Mouse (Mus musculus): ENCODE measurements around the gene Aldh4a1. TPM values are rescaled to one million over a fixed set of nuclear protein-coding genes. Genes with fewer than 3 reads are reported as not detected.

Gene Aldh4a1
- total RNA-seq (2023), result 10 to 100 TPM; 12.0 to 13.9 TPM

DNA sequence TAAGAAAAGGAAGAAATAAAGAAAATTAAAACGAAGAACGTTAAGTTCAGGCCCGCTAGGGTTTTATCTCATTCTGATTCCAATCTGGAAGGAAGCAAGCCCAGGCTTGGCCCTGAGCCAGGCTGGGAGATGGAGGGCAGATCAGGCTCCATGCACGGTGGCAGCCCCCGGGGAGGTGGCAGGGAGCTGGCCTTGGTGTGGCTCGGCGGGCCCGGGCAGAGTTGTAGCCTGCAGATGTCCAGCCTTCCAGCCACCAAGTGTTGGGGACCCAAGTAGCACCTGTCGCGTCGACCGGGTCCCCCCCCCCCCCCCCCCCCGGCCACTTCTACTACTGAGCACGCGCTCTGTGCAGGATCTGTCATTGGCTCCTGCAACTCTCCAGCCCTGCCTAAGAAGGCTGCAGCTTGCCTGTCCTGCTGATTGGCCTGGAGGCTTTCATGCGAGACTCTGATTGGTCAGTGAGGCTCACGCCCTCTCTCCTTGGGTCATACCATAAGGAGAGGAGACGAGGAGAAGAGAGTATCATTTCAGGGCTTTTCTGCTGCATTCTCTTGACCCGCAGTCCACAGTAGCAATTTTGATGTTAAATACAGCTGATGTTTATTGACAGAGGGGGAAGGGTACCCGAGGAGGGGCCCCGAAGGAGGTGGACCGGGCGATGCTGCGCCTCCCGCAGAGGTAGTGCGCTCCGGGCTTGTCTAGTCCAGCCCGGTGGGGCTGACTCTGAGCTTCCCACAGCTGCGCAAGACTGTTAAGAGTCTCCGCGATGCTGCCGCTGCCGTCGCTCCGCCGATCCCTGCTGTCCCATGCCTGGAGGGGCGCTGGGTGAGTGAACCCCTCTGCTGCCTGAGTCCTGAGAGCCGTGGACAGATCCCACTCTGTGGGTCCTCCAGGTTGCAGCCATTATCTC lies at the start of gene Aldh4a1:
TSS of gene Aldh4a1 (plus strand) at position 494 of the 910 bp plus-strand sequence.

DNA sequence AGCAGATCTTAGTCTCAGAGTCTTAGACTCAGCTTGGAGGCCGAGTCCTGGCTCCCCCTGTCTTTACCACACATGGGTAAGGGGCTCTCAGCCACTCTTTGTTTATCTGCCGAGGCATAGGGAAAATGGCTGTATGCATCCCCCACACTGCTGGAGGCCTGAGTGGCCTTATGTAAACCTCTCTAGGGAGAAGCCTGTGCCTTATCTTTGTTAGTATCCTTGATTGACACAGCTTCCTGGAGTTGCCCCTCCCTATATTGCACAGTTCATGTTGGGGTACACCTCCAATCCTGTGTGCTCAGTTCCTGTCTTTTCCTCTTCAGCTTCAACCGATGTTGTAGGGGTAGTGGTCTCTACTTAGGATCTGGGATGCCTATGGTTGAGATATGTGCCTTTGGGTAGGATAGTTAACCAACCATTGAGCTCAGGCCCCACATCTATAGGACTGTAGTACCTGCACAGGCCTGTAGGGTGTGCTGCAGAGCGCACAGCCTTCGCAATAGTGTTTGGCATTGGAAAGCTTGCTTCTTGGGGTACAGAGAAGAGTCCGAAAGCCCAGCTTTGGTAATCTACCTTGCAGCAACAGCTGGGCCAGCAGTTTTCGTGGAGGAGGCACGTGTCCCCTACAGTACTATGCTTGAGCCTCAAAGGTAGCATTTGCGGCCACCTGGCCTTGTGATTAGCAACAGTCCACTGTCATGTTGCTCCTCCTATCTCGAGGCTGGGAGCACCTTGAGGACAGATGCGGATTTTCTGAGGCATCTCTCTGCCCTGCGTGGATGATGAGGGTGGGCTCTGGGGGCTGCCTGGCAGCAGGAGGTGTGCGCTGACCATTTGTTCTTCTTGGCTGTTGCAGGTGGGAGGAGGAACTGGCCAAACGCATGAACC lies 20.1 kb upstream of the Aldh4a1 start, which contains the start of gene Gm21969:
TSS of gene Gm21969 (plus strand) at position 830 of the 888 bp plus-strand sequence.

DNA sequence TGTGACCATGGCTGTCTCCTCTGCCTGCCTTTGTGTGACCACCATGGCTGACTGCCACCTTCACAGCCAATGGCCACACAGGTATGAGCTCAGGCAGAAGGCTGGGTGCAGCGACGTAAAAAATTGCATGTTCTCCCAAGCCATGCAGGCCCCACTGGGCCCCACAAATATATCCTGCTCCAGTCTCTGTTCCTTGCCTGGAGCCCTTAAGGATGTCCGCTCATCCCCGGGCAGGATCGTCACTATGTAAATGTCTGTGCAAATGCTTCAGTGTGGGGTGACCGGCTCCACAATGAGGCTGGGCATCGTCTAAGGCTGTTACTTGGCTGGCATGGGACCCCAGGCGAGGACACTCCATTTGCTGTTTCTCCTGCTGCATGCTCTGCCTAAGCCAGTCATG lies 30.6 kb downstream of the Aldh4a1 start, which contains the start of gene Tas1r2:
TSS of gene Tas1r2 (plus strand) at position 301 of the 400 bp plus-strand sequence.

Other genes with a start within 250 kb of the Aldh4a1 start
- gene Iffo2, start 92.3 kb upstream of the Aldh4a1 start, total RNA-seq (2023), result 1 to 10 TPM; 2.5 to 2.6 TPM
- gene Gm21969, start 19.7 kb upstream of the Aldh4a1 start, total RNA-seq (2023), result not detected
- not detected for gene Tas1r2, start 30.7 kb downstream of the Aldh4a1 start, total RNA-seq (2023)
- not detected for gene Pax7, start 210.7 kb downstream of the Aldh4a1 start, total RNA-seq (2023)